Mouse (Mus musculus) T-helper 17 cell (primary cell): Measurements from ENCODE around the gene Ddhd1.

ENCODE experiments used
- in situ Hi-C, 2 experiments: fragments of 300-600 bp; cut with MboI, MseI; formaldehyde crosslinking; loops; 1 replicate in 1 of 2; 2 replicates in 1 of 2; pipeline ENCODE4 v1.15.1; 2025; ENCODE audit warnings: high pct_unique_total_duplicates in 2 of 2

Gene Ddhd1

DNA sequence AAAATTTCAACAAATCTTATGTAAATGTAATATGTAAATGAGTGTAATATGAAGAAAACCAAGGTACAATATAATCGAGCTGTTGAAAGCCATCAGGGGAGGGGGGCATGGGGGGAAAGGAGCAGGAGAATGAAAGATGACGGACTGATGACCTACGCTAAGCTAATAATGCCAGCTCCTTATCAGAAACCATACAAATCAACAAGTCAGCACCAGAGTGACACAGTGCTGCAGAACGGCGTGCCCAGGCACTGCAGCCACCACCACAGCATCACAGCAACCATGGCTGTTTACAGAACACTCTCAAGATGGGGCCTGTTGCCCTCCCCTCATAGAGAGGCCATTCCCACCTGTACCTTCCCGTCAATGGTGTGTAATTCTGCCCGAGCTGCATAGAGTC is 10.8 kb downstream of the Ddhd1 start:
- in situ Hi-C loops, result no loop called here

DNA sequence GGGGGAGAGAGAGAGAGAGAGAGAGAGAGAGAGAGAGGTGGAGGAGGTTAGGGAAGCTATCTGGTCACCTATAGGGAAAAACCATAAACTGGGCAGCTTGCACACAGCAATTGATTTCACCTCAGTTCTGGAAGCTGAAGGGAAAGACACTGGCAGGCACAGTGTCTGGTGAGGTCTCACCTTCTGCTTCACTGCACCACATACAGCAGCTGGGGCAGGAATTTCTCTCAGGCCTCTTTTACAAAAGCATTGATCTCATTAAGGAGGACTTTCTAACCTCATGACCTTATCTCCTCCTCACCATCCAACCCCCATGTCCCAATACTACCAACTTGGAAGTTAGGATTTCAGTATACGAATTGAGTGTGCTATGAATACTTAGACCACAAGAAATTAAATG is 13.2 kb downstream of the Ddhd1 start:
- in situ Hi-C loops, result no loop called here

DNA sequence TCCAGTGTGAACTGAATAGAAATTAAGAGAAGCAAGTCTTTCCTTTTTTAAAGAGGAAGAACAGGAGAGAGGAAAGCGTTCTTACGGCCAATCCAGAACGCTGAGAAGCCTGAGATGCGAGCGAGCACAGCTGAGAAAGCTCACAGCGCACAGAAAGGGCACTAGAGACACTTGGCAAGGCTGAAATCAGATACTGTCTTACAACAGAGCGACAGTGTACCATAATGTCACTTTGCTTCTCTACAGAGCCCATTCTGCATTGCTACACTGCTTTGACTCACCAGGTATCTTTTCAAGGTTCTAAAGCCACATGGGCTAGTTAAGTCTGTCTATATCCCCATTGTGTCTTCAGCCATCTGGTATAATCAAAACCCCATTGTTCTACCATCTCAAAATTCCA is 13.7 kb downstream of the Ddhd1 start:
- in situ Hi-C loops, result no loop called here

DNA sequence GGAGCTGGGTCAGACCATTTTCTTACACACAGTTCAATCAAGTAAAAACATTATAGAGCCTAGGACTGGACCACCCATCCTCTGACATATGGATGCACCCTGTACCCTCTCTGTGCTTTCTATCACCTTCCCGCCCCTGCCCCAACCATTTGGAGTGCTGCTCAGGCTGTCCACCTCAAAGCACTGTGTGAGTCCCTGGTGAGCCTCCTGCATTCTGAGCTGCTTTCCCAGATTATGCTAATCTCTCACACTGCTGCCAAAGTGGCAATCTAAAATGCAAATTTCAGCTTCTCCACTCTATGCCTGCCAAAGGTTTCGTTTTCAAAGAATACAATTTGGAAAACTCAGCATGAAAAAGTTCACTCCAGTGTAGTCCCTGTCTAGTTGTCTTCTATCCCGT is 14.5 kb downstream of the Ddhd1 start:
- in situ Hi-C loops, result no loop called here

DNA sequence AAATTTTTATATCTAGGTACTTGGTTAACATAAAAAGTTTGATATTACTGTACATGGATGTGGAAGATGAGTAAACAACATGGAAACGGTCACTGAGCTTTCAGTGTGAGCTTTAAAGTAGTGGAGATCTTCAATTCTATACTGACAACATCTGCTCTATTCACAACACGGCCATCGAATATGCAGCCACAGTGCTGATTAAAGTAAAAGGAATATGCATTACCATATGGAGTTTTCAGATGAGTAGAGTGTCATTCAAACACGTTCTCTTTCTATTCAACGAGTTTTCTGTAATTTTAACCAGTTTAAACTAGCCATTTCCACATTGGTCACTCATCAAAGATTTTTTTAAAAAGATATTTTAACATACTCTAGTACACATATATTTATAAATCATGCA is 15.1 kb downstream of the Ddhd1 start:
- in situ Hi-C loops, result no loop called here

DNA sequence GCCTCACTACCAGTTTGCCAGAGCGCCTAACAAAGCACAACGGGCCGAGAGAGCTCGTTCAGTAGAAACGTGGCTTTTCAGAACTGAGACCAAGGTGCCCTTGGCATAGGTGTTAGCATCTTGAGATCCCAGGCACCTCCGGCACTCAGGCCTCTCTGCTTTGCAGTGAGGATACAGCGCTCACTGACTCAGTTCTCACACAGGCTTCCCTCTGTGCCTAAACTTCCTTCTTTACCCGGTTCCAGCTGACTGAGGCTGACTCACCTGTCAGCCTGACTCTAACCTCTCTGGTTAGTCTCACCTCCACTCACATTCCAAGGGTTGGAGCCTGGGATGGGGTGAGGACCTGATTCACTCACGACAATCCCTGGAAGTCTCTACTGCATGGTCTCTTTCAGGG is 15.7 kb downstream of the Ddhd1 start:
- in situ Hi-C loops, result no loop called here

DNA sequence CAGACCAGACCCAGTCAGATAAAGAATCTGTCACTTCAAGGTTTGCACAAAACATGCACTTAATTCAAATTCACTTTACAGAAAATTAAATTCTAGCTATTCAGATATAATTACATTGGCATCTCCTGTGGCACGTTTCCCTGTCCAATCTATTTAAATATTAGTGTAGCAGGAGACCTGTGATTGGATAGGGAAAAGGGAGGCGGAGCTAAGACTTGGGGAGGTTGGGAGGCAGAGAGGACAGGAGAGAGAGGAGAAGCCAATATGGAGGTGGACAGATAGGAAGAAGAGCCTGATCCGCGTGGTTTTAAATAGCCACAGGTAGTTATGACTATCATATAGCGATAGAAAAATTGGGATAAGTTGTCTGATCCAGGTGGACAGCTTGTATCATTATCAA is 19.2 kb downstream of the Ddhd1 start:
- in situ Hi-C loops, result no loop called here

DNA sequence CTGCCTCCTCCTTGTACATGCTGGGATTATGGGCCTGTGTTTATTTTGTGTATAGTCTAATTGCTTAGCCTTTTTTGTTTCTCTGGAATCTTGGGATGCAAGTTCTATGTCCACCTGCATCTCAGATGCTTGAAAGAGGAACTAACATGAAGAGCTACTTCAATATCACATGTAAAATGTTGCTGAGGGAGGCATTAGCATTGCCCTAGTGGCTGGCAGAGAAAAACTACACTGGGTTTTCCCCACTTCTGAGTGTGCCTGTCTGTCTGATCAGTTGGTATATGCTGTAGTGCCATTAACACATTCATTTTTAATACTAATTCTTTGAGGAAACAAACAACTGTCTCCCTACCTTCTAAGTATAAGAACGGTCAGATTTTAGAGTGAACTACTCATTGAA is 22.4 kb downstream of the Ddhd1 start:
- in situ Hi-C loops, result no loop called here

DNA sequence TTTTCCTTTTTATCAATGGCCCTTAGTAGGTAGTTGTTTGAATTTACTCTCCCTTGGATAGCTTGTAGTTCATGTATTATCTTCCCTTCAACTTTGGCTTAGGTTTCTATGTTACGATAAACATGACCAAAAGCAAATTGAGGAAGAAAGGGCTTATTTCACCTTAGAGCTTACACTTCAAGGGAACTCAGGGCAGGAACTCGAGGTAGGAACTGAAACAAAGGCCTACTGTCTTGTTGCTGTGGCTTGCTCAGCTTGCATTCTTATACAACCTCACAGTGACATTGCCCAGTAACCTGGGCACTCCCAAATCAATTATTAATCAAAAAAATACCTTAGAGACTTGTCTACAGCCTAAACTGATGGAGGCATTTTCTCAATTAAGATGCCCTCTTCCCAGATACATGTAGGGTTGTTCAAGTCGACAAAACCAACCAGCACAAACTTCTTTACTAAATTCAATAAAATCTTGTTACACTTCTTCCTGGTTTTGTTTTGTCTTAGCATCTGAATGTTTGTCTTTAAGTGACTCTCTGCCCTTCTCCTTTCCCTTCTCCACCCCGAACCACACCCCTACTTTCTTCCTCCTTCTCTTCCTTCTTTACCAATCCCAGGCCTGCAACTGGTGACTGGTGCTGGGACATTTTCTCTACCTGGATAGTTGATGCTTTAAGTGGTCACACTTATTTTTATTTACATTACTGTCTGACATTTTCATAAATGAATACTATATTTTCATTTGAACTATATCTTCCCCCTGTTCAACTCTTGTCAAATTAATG is 25.0 kb downstream of the Ddhd1 start:
- in situ Hi-C loops, result no loop called here

DNA sequence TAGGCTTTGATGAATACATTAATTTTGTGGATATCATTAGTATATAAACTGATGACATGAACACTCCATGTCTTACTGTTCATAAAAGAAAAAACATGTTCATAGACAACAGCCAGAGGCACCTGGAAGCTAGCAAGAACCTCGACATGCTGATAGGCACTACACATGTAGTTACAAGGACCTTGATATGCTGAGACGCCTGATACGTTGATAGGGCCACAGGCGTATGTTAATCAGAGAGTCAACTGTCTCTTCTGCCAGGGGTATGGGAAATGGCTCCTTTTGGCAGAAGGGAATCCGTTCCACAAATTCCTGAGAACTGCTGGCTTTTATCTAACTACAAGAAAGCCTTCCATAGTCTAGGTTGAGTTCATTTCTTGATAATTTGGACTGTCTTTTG is 27.4 kb downstream of the Ddhd1 start:
- in situ Hi-C loops, result no loop called here

DNA sequence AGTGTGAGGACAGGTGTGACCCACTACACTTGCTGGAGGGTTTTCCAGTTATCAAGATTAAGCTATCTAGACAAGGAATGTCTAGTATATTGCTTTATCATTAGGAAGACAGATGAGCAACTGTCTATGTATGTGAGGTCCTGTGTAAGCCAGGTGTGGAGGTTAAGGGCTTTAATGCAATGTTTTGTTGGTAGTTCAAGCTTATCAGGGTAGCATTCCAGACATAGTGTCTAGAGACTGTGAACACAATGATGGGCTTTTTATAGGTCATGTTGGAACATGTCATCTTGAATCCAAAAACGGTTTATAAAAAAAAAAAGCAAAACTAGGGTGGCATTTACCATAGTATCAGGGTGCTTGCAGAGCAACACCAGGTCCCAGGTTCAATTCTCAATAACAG is 28.0 kb downstream of the Ddhd1 start:
- in situ Hi-C loops, result no loop called here

DNA sequence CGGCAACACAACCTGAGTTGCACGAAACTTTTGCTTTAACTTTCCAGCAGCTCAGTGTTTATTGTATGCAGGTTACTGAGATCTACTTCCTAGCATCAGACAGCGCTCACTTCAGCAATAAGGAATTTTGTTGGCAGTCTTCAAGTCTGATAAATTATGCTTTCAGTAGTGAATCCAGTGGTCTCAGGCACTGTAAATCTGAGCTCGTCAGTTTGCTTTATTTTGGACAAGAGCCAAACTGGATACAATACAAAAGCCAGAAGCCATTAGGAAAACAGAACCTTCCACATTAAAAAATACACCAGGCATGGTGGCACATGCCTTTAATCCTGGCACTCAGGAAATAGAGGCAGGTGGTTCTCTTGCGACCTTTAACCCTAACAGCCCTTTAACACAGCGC is 39.6 kb downstream of the Ddhd1 start:
- in situ Hi-C loops, result no loop called here

DNA sequence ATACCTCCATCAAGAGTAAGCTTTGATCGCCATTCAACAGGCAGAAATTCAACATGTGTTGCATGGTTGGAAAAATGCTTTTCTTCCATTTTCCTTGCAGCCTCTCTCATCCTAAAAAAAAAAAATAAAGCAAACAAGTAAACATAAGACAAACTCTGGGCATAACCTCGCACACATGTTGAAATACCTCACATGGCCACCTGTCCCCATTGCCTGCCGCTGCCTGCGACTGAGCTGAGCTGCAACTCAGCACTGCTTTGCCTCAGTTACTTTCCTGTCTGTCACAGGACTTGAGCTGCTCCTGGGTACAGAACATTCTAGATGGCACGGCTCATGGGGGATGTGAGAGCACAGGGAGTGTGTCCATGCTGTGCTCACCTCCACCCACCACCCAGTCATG is 41.4 kb downstream of the Ddhd1 start:
- in situ Hi-C loops, result no loop called here

DNA sequence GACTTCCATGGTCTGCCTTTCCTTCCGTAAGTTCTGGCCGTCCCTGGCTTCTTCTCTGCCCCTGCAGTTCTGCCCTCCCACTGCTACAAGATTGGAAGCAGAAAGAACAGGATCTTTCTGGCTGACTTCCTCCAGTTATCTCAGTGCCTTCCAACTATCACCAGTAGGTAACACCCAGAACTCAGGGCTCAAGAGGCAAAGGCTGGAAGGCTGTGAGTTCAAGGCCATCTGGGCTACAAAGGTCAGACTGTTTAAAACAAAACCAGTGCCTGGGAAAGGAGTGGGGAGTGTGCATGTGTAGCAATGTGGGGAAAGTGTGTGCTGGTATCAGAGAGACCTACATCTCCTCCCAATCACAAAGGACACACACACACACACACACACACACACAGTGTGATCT is 42.2 kb downstream of the Ddhd1 start:
- in situ Hi-C loops, result no loop called here

DNA sequence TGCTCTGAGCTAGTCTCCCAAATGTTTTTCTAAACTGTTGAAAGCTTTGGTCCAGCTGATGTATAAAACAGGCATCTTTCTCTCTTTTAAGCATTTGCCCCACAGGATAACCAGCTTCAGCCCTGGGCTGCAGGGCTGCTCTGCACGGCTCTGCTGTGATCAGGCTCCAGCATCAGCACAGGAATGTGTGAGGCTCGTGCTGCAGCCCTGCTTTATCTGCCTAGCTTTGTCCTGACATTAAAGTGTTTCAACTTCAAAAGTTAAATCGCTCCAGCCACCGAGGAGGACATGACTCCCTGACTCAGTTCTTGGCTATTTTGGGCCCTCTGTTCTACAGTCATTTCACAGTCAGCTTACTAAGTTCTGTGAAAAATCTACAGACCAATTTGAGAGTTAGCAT is 43.1 kb downstream of the Ddhd1 start:
- in situ Hi-C loops, result no loop called here

DNA sequence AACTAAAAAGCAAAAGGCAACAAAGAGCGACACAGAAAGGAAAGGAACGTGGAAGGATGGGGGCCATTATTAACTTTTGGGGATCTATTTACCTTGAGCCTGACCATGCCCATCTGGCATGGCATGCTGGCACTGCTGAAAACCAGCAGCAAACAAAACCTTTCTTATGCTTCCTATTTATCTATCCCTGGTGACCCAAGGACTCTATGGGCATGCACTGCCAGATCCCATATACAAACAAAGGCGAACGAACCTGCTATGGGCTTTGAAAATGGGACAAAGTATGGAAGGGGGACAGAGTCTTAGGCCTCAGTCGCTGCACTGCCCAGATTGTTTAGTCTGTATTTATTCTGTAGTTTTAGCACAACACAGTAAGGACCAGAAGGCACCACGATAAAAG is 43.5 kb downstream of the Ddhd1 start:
- in situ Hi-C loops, result no loop called here

DNA sequence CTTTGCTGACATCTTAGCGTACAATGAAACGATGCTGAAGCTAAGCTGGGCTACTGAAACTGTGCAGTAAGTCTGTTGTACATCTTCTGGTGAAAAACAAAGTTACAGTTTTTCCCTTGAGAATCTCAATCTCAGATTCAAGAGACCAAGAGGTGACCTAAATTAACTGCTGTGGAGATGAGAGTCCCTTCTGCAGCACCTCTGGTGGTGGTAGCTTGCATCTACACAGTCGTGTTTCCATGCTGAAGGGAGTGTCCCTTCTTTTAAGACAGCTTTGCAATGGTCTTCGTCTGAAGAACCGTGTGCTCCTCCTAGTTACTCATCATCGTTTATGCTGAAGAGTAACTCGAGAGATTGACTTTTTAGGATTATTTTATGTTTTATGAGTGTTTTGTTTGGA is 46.3 kb downstream of the Ddhd1 start:
- in situ Hi-C loops, result no loop called here

DNA sequence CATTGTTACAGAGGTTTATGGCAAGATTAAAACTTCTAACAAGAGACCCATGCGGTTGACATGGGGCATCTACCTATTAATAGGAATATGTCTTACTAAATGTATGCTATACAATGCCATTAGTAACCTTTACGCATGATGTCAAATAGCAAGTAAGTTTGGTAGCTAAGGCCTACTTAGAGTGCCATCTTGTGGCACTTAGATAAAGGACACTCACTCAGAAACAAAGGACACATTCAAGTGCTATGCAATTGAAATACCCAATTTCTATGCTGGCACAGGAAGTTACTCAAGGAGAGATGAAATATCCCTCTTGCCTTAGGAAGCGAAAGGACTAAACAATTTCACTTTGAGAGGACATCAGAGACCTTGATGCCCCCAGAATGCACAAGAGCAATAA is 55.9 kb downstream of the Ddhd1 start:
- in situ Hi-C loops, result no loop called here

DNA sequence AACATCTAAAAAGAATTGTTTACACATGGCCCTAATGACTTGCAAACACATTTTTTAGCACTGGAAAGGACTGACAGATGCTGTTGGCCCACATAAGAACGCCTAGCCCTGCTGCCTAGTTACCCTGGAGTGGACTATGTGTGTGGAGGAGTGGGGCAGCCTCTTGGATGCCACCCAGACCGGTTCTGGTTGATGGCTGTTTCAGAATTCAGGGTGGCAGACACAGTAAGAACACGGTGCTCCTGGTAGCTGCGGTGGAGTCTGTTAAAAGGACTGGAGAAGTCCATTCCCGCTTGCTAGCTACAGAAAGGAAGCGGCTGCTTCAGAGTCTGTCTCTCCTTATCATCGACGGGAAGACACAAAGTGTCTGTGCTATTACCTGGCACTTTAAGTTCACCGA is 57.4 kb downstream of the Ddhd1 start:
- in situ Hi-C loops, result no loop called here

DNA sequence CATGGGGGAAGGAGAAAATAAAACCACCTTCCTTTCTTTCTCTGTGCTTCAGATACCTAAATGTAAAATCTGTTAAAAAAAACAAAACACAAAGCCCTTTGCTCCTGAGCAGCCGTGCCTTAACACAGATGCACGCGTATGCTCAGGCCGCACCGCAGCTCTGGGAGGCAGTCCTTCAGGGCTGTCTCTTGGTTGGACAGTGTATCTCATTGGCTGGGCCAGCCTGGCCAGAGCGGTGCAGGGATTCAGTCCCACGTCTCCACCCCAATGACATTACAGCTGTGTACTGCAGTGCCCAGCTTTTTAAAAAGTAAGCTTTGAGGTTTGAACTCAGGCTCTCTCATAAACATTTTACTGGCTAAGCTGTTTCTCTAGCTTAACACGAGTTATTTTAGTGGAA is 60.1 kb downstream of the Ddhd1 start:
- in situ Hi-C loops, result no loop called here

DNA sequence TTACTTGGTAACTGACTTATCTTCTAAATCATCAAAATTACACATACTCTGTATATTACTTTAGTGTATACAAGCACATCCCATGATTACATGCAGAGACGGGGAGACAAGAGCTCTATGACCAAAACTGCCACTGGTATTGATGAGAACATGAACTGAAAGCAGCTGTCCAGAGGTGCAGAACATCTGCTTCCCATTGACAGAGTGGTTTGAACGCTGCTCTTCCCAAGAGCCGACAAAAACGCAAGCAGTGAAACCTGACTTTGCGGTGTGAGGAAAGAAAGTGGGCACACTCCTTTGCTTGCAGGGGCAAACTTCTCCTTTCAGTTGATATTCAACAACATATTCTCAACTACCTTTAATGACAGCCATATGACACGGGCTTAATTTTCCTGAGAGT is 64.7 kb downstream of the Ddhd1 start:
- in situ Hi-C loops, result no loop called here

DNA sequence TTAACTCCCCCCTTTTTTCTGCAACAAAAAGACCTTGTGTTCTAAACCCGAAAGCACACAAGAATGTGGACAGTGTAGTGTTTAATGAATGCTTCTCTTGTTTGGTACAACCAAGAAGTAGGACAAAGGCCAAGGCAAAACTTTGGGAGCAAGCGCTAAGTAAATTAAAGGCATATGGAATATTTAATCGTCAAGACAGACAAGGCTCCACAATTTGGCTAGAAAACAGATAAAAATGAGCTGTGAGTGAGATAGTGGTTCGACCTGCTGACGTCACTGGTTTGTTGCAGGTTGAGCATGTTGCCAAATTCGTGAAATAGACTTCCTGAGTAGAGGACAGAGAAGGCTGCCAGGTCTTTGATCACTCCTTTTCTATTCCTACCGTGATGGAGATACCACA is 69.5 kb downstream of the Ddhd1 start:
- in situ Hi-C loops, result no loop called here

DNA sequence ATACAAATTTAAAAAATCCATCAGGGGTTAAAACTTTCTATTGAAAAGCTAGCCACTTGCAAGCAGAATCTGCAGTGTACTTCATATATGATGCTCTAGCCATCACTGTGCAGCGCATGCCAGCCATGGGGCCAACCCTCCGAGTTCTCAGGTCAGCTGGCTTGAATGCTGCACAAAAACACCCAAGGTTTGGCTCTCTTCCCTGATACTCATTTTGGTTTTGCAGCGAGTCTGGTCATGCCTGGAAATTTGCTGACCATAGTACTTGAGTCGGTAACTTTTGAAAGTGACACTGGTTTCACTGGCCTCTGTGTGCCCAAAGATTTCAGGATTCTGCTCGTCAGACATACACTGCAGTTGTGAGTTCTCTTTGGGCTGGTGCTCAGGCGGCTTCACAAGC is 70.4 kb downstream of the Ddhd1 start:
- in situ Hi-C loops, result no loop called here

DNA sequence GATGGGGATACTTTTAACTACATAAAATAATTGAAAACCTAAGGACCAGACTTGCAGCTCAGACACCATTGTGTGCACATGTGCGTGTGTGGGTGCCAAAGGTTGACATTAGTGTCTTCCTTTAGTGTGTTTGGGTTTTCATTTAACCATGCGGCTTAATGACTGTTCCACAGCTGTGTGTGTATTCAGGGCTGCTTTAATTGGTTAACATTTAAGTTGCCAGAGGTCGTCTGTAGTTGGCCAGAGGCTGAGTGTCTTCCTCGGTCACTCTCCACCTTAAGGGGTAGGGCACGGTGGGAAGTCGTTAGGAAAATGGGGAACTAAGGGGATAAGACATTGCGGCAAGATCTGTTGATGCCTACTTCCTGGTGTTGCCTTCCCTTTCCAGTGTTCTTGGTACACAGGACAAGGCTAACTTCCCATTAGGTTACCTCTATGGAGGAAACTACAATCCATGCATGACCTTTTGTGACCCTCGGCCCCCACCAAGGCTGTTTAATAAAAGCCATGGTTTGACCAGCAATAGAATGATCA is 74.4 kb downstream of the Ddhd1 start:
- in situ Hi-C loops, result no loop called here
